Mouse (Mus musculus) limb, embryonic 15.5 days (tissue): ENCODE measurements around the gene Gm10295. TPM values are rescaled to one million over a fixed set of nuclear protein-coding genes. Genes with fewer than 3 reads are reported as not detected.

Experiments
- ATAC-seq: fragments of 200-750 bp; cut with Nextera tagmentation; 2 replicates; pipeline ENCODE4 v1.8.0; 2017; ENCODE audit warnings: low read depth, moderate TSS enrichment; ENCODE audit not compliant: insufficient number of reproducible peaks, low FRiP score, low TSS enrichment
- H3K27ac ChIP-seq: fragments of 300-500 bp; sonication (generic); 2 replicates; pipeline ENCODE4 v1.5.1; 2015; ENCODE audit warnings: moderate library complexity, mild to moderate bottlenecking, inconsistent platforms
- H3K27me3 ChIP-seq: fragments of 300-500 bp; sonication (generic); 2 replicates; pipeline ENCODE4 v1.6.1; 2015; ENCODE audit warnings: inconsistent platforms
- H3K36me3 ChIP-seq: fragments of 300-500 bp; sonication (generic); 2 replicates; pipeline ENCODE4 v1.6.1; 2015; ENCODE audit warnings: inconsistent platforms
- H3K4me1 ChIP-seq: fragments of 300-500 bp; sonication (generic); 2 replicates; pipeline ENCODE4 v1.6.1; 2015; ENCODE audit warnings: inconsistent platforms
- H3K4me2 ChIP-seq: fragments of 300-500 bp; sonication (generic); 2 replicates; pipeline ENCODE4 v1.6.1; 2015; ENCODE audit warnings: mild to moderate bottlenecking, inconsistent platforms
- H3K4me3 ChIP-seq: fragments of 300-500 bp; sonication (generic); 2 replicates; pipeline ENCODE4 v1.5.1; 2015; ENCODE audit warnings: mild to moderate bottlenecking, inconsistent platforms
- H3K9ac ChIP-seq: fragments of 300-500 bp; sonication (generic); 2 replicates; pipeline ENCODE4 v1.6.1; 2015; ENCODE audit warnings: inconsistent platforms
- H3K9me3 ChIP-seq: fragments of 300-500 bp; sonication (generic); 2 replicates; pipeline ENCODE4 v1.6.1; 2016; ENCODE audit warnings: inconsistent platforms
- WGBS: fragments of 180-500 bp; shearing (Covaris S2); methylation state at CpG from one replicate; pipeline ENCODE4 v1.1.7; 2015; 5-methylcytosine and 5-hydroxymethylcytosine counted together
- polyA plus RNA-seq: library from polyadenylated mRNA; unstranded; fragments of >200 nt; fragmentation: Nextera tagmentation; extraction: Ambion mirVana; gene quantifications from 2 replicates; pipeline ENCODE4 v1.2.1, GENCODE M21; 2015

Gene Gm10295
- polyA plus RNA-seq, 1 experiment from 2014 or later = not detected

DNA sequence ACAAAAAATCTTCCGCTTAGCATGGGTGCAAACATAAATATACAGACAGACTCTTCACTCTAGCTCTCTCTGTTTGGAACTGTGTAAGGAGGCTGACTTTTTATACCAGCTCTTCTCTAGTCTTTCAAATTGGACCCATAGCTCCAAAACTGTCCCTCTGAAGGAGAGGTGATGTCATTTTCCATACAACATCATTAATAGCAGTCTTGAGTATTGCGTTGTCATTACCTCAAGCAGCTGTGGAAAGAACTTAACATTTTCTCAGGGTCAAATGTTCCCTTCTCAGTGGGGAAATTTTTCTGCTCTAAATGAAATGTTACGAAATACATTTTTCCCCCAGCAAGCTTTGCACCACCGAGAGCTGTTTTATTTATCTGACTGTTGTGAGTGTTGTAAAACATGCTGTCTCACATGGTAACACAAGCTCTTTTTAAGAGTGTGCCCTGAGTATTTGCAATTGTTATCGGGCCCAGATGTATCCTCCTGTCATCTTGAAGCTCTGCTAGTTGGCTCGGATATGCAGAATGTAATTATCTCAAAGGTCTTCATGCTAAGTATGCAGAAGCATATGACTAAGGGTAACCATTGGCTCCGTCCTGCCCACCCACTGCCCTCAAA, 38.0 kb downstream of the Gm10295 start:
- no peak overlapping the region for H3K4me2 ChIP-seq
- no peak overlapping the region for H3K4me3 ChIP-seq
- H3K27me3 ChIP-seq = no peaks in the 10 kb centered on the region
- no peak for ATAC-seq
- H3K36me3 ChIP-seq = no peaks in the 10 kb centered on the region
- WGBS = 64% methylated on average over 7 of the region's 7 CpGs
- H3K9ac ChIP-seq = no peak overlapping the region
- no peak overlapping the region for H3K27ac ChIP-seq
- H3K4me1 ChIP-seq = 0 out of 2 replicates have a peak, but pooled peaks cover 2% of the 10 kb centered on the region
- no peaks in the 10 kb centered on the region for H3K9me3 ChIP-seq

DNA sequence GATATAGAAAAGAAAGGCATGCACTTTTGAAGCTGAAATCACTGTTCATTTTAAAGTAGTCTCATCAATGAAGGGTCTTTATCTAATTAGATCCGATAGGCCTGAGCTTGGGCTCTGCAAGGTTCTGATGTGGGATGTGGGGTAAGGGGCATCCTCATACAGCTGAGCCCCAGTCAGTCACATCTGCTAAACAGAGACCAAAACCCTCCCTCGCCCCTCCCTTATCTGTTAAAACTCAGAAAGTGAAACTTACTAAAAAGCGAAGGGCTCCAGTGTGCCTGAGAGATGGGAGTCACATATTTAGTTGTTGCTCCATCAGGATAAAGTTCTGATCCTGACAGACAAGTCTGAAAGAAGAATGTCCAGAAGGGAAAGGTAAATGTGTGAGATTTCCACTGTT, 38.9 kb downstream of the Gm10295 start:
- H3K36me3 ChIP-seq = no peaks in the 10 kb centered on the region
- H3K9me3 ChIP-seq = no peaks in the 10 kb centered on the region
- ATAC-seq = no peak
- H3K4me3 ChIP-seq = no peak overlapping the region
- H3K27me3 ChIP-seq = no peaks in the 10 kb centered on the region
- H3K4me1 ChIP-seq = 0 out of 2 replicates have a peak, but pooled peaks cover 2% of the 10 kb centered on the region
- WGBS = 63% methylated on average over 3 of the region's 3 CpGs
- H3K27ac ChIP-seq = no peak overlapping the region
- no peak overlapping the region for H3K9ac ChIP-seq
- no peak overlapping the region for H3K4me2 ChIP-seq

DNA sequence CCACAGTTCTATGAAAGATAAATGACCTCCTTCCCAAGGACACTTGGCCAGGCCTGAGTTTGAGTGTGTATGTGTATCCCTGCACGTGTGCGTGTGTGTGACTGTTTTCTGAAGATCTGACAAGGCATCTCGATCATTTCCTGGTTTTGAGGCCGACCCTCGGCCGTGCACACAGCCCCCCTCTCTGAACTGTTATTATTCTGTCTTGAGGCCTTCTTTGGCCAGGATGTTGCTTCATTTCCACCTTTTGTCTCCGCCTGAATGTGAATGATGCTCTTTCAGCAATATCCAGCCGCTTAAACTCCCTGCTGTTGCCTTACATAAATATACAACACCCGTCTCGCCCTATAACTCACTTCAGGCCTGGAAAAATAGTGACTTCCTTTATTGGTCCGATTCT, 39.9 kb downstream of the Gm10295 start:
- Histone ChIP-seq H3K4me1 (0 out of 2 replicates have a peak, but pooled peaks cover 2% of the 10 kb centered on the region), H3K9me3 (no peaks in the 10 kb centered on the region), H3K9ac (no peak overlapping the region), H3K4me2 (no peak overlapping the region), H3K27ac (no peak overlapping the region), H3K27me3 (no peaks in the 10 kb centered on the region), H3K36me3 (no peaks in the 10 kb centered on the region), H3K4me3 (no peak overlapping the region)
- no peak for ATAC-seq
- WGBS = 50% methylated on average over 11 of the region's 11 CpGs

GRCm38 (mm10) chr7:71308051-71308450, 43.2 kb downstream of the Gm10295 start:
- H3K27me3 ChIP-seq = no peaks in the 10 kb centered on the region
- no peak overlapping the region for H3K4me3 ChIP-seq
- H3K4me1 ChIP-seq = 0 out of 2 replicates have a peak, but pooled peaks cover 2% of the 10 kb centered on the region
- no peaks in the 10 kb centered on the region for H3K36me3 ChIP-seq
- no peak overlapping the region for H3K4me2 ChIP-seq
- H3K9ac ChIP-seq = no peak overlapping the region
- H3K27ac ChIP-seq = no peak overlapping the region
- H3K9me3 ChIP-seq = no peaks in the 10 kb centered on the region
- WGBS = 45% methylated on average over 8 of the region's 8 CpGs
- no peak for ATAC-seq

- ATAC-seq = no peak
- no peak overlapping the region for H3K27ac ChIP-seq
- WGBS = 82% methylated on average over 4 of the region's 4 CpGs
Measured at GRCm38 (mm10) chr7:71302714-71303113, 48.6 kb downstream of the Gm10295 start.

More at GRCm38 (mm10) chr7:71302714-71303113, 48.6 kb downstream of the Gm10295 start:
- Histone ChIP-seq H3K4me3 (no peak overlapping the region), H3K4me1 (no peaks in the 10 kb centered on the region), H3K27me3 (no peaks in the 10 kb centered on the region), H3K9ac (no peak overlapping the region), H3K9me3 (no peaks in the 10 kb centered on the region), H3K36me3 (no peaks in the 10 kb centered on the region), H3K4me2 (no peak overlapping the region)
